Mouse (Mus musculus): ENCODE measurements around the gene Ampd2.

- TF ChIP-seq POLR2A (IDR thresholded peaks at IDR 0.05; ENCODE audit: borderline replicate concordance, insufficient read depth, low read length): no peak
- TF ChIP-seq CTCF (IDR thresholded peaks at IDR 0.05; ENCODE audit: borderline replicate concordance, insufficient read depth, low read depth, low read length): no peak
Observed at GRCm38 (mm10) chr3:108112666-108113065, 26.2 kb upstream of the Ampd2 start.

Measured in cerebellum, adult 2 months (tissue).